Mouse (Mus musculus): ENCODE data around the gene Prickle1.

The Prickle1 gene

GRCm38 (mm10) chr15:93515316-93515715 lies 80.4 kb downstream of the Prickle1 start:
- in situ Hi-C loops (cut with MboI; ENCODE audit: unreplicated experiment in 2 of 2) = loop anchor here (25.0 kb wide), 1 partner anchor 997 kb away; no protein-coding TSS in a partner anchor

GRCm38 (mm10) chr15:93513939-93514341 lies 81.8 kb downstream of the Prickle1 start:
- in situ Hi-C loops (cut with MboI; ENCODE audit: unreplicated experiment in 2 of 2) = loop anchor here (25.0 kb wide), 1 partner anchor 998 kb away; no protein-coding TSS in a partner anchor

GRCm38 (mm10) chr15:93512437-93512836 lies 83.3 kb downstream of the Prickle1 start:
- in situ Hi-C loops (cut with MboI; ENCODE audit: unreplicated experiment in 2 of 2) = loop anchor here (25.0 kb wide), 1 partner anchor 1000 kb away; no protein-coding TSS in a partner anchor

- in situ Hi-C loops (cut with MboI; ENCODE audit: unreplicated experiment in 2 of 2) = loop anchor here (25.0 kb wide), 1 partner anchor 1001 kb away; no protein-coding TSS in a partner anchor
Observed at GRCm38 (mm10) chr15:93510690-93511336, 84.9 kb downstream of the Prickle1 start.

GRCm38 (mm10) chr15:93504808-93505207 lies 90.9 kb downstream of the Prickle1 start:
- in situ Hi-C loops (cut with MboI; ENCODE audit: unreplicated experiment in 2 of 2) = loop anchor here (25.0 kb wide), 1 partner anchor 1007 kb away; no protein-coding TSS in a partner anchor

- in situ Hi-C loops (cut with MboI; ENCODE audit: unreplicated experiment in 2 of 2) = loop anchor here (25.0 kb wide), 1 partner anchor 1009 kb away; no protein-coding TSS in a partner anchor
Observed at GRCm38 (mm10) chr15:93503201-93503745, 92.4 kb downstream of the Prickle1 start.

GRCm38 (mm10) chr15:93502703-93503102 lies 93.0 kb downstream of the Prickle1 start:
- in situ Hi-C loops (cut with MboI; ENCODE audit: unreplicated experiment in 2 of 2) = loop anchor here (25.0 kb wide), 1 partner anchor 1010 kb away; no protein-coding TSS in a partner anchor

GRCm38 (mm10) chr15:93499866-93500265 lies 95.8 kb downstream of the Prickle1 start:
- in situ Hi-C loops (cut with MboI; ENCODE audit: unreplicated experiment in 2 of 2) = loop anchor here (25.0 kb wide), 1 partner anchor 1012 kb away; no protein-coding TSS in a partner anchor

GRCm38 (mm10) chr15:93494700-93495099 lies 101.0 kb downstream of the Prickle1 start:
- in situ Hi-C loops (cut with MboI; ENCODE audit: unreplicated experiment in 2 of 2) = no loop called here

- in situ Hi-C loops (cut with MboI; ENCODE audit: unreplicated experiment in 2 of 2) = no loop called here
Observed at GRCm38 (mm10) chr15:93489597-93489996, 106.1 kb downstream of the Prickle1 start.

- in situ Hi-C loops (cut with MboI; ENCODE audit: unreplicated experiment in 2 of 2) = no loop called here
Observed at GRCm38 (mm10) chr15:93486066-93486465, 109.6 kb downstream of the Prickle1 start.

- in situ Hi-C loops (cut with MboI; ENCODE audit: unreplicated experiment in 2 of 2) = no loop called here
Observed at GRCm38 (mm10) chr15:93485252-93485651, 110.4 kb downstream of the Prickle1 start.

GRCm38 (mm10) chr15:93484261-93484710 lies 111.4 kb downstream of the Prickle1 start:
- in situ Hi-C loops (cut with MboI; ENCODE audit: unreplicated experiment in 2 of 2) = no loop called here

GRCm38 (mm10) chr15:93481112-93481511 lies 114.6 kb downstream of the Prickle1 start:
- in situ Hi-C loops (cut with MboI; ENCODE audit: unreplicated experiment in 2 of 2) = no loop called here

GRCm38 (mm10) chr15:93479445-93479844 lies 116.2 kb downstream of the Prickle1 start:
- in situ Hi-C loops (cut with MboI; ENCODE audit: unreplicated experiment in 2 of 2) = no loop called here

- in situ Hi-C loops (cut with MboI; ENCODE audit: unreplicated experiment in 2 of 2) = no loop called here
Observed at GRCm38 (mm10) chr15:93478676-93479075, 117.0 kb downstream of the Prickle1 start.

- in situ Hi-C loops (cut with MboI; ENCODE audit: unreplicated experiment in 2 of 2) = no loop called here
Observed at GRCm38 (mm10) chr15:93477729-93478128, 118.0 kb downstream of the Prickle1 start.

GRCm38 (mm10) chr15:93475688-93476087 lies 120.0 kb downstream of the Prickle1 start:
- in situ Hi-C loops (cut with MboI; ENCODE audit: unreplicated experiment in 2 of 2) = no loop called here

GRCm38 (mm10) chr15:93474277-93474676 lies 121.4 kb downstream of the Prickle1 start:
- in situ Hi-C loops (cut with MboI; ENCODE audit: unreplicated experiment in 2 of 2) = loop anchor here in 1 of 2 experiments (25.0 kb wide), 2 partner anchors 1063 to 1687 kb away; partner anchors contain the start of genes Irak4 and Pus7l

- in situ Hi-C loops (cut with MboI; ENCODE audit: unreplicated experiment in 2 of 2) = loop anchor here in 1 of 2 experiments (25.0 kb wide), 2 partner anchors 1065 to 1685 kb away; partner anchors contain the start of genes Irak4 and Pus7l
Observed at GRCm38 (mm10) chr15:93472089-93472488, 123.6 kb downstream of the Prickle1 start.

GRCm38 (mm10) chr15:93471651-93472050 lies 124.0 kb downstream of the Prickle1 start:
- in situ Hi-C loops (cut with MboI; ENCODE audit: unreplicated experiment in 2 of 2) = loop anchor here in 1 of 2 experiments (25.0 kb wide), 2 partner anchors 1066 to 1684 kb away; partner anchors contain the start of genes Irak4 and Pus7l
